Mouse (Mus musculus) layer of hippocampus, postnatal 14 days (tissue): ENCODE measurements at regions not wholly inside any gene's neighbourhood (a gene's known extent, or its start where the extent isn't known, plus 50 kb on each side); places are given as distances from the start of the nearest gene placed in this dataset.

Experiments
- DNase-seq, 2 experiments: peaks; one replicate each; pipeline ENCODE4 v3.0.0; 2021 to 2022; ENCODE audit warnings: low spot score in 2 of 2, mixed read lengths in 1 of 2

- no peak for DNase-seq
Measured at GRCm38 (mm10) chr10:8667244-8667643, 148.6 kb upstream of the Ust start.

- DNase-seq = no peak
Measured at GRCm38 (mm10) chr10:8658934-8659294, 140.3 kb upstream of the Ust start.

DNA sequence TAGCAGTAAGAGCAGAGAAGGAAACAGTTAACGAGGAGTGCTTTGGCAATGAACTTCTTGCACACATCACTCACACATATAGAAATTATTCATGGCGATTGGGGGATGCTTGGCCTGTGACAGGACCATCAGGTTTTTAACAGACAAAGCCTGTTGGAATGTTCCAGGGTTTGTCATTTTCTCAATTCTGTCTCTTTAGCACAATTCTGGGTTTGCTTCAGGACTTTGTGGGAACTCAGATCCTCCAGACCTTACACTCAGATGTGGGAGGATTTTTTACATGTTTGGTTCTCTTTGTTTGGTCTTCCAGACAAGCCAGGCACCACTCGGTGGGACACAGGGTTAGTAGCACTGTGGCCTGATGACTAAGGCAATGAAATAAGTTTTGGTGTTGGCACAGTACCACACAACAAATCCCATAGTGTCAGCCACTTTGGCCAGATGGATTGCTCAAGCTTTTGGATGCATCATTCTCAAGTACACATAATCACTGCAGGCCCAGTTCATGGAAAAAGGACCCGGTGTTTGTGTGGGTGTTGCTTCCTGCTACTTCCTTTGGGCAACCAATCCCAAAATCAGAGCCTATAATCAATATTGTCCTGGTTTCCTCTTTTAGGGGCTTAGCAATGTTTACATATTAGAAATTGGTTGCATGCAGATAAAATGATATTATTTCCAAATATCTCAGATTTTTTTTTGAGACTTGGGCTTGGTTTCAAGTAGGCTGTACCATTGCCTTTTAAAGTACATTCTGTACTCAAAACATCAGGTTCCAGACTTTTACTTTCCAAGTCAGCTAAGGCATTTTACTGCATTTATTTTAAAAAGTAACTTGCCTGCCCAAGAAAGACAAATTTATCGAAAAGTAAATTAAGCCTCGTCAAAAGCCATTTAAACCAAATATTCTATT is 139.7 kb upstream of the Ust start:
- DNase-seq = no peak

DNA sequence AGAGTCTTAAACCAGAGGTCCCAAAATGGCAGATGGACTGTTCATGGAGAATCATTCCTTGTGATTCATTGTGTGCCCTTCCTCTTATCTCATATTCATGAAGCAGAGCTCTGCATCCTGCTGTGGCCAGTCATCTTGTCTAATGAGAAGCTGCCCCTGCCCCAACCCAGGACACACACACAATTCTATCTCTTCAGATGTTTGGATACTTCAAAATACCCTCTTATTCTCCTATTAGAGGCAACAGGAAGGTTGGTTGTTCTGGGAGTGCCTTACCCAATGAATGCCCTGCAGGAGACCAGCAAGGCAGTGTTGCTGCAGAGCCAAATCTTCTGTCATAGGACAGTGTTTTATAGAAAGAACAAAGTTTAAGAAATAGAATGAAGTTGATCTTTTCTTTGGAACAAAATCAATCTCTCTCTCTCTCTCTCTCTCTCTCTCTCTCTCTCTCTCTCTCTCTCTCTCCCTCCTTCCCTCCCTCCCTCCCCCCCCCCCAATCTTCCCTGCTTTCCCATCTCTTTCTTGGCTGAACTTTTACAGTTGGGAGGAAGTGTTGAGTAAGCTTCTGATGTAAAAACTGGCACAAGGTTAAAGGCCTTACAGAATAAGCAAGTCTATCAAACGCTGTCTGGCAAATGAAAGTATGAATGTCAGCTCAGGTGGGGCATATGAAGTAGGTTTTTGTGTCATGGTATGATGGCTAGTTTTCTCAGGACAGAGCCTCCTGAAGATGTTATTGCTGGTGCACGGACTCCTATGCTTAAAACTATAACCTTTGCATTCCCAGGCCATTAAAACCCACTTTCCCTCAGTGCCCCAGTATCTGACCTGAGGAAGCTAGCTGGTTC is 138.8 kb upstream of the Ust start:
- DNase-seq = no peak

GRCm38 (mm10) chr10:8653651-8654050 is 135.0 kb upstream of the Ust start:
- DNase-seq = peak; percentile 12 to 15

- DNase-seq = peak in 1 of 2 experiments; percentile 24
Measured at GRCm38 (mm10) chr10:8642266-8642665, 123.6 kb upstream of the Ust start.

- peak; percentile 42 to 64 for DNase-seq
Measured at GRCm38 (mm10) chr10:8624229-8624911, 105.7 kb upstream of the Ust start.

- no peak for DNase-seq
Measured at GRCm38 (mm10) chr10:8618676-8619075, 100.1 kb upstream of the Ust start.

GRCm38 (mm10) chr10:8615452-8616025 is 96.9 kb upstream of the Ust start:
- no peak for DNase-seq

DNA sequence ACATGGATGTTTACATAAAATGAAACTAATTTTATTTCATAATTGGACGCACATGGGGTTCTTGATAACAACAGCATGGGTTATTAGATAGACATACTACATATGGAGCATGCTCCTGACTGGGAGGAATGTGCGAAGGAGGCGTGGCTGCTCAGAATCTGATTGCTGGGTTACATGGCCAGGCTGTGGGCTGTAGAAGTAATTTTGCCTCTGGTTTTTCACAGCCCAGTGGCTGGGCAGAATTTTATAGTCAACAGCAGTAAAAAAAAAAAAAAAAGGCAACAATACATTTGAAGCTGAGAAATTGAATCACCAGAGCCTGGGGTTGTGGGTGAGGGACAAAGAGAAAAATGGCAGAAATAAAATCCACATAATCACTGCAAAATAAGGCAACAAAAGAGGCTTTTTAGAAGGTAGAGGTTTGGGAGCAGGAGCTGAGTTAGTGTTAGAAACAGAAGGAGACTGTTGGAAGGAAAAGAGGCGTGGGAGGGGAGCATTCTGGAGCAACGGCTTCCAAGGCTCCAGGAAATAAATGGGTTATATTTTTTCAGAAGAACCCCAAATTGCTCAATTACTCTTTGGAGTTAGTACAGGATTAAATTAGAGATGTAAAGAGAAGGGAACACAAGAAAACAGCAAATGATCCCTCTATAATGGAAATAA is 71.4 kb upstream of the Ust start:
- peak; percentile 11 to 66 for DNase-seq

GRCm38 (mm10) chr10:8589106-8589505 is 70.5 kb upstream of the Ust start:
- no peak for DNase-seq

- no peak for DNase-seq
Measured at GRCm38 (mm10) chr10:8584389-8584908, 65.8 kb upstream of the Ust start.

DNA sequence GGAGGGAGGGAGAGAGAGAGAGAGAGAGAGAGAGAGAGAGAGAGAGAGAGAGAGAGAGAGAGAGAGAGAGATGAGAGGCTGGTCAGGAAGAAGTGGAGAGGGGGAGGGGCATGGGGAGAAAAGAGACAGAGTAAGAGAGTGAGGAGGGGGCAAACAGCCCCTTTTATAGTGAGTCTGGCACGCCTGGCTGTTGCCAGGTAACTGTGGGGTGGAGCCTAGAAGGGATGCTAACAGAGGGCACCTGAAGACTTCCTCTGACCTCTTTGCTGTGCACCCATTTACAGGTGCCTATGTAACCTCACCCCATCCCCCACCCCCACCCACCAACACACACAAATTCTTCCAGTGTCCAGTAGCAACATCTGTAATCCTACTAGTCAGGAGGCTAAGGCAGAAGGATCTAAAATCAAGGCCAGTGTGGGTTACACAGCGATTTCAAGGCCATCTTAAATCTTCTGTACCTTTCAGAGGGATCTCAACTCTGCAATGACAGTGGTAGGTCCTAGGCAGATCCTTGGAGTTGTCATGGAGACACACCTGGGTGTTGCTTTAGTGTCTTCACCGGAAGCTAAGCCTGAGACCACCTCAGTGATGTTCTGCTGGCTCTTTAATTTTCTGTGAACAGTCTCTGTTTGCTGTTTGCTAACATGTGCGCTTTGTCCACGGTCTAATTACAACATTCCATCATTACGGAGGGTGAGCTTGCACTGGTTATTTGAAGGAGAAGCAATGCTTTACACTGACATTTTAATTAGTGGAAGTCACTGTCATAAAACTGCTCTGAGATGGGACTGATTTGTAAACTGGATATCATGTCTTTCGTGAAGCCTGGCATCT is 65.1 kb upstream of the Ust start:
- DNase-seq = no peak

DNA sequence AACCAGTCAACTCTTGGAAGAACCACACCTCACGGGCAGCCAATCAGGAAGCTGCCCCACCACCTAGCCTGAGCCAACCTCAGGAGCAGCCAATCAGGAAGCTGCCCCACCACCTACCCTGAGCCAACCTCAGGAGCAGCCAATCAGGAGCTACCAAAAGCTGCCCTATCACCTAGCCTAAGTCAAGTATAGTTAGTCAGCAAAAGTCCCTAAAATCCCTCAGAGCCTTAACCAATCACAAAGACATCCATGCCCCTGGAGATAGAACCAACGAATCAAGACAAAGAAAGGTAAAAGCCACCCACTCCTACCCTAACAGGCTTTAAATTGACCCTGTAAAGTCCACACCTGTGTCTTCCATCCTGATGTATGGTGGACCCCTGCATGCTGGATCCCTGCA is 61.7 kb upstream of the Ust start:
- DNase-seq = no peak

- DNase-seq = peak; percentile 15 to 24
Measured at GRCm38 (mm10) chr10:8577642-8578356, 59.2 kb upstream of the Ust start.
